ENCODE assay signal across 15 mouse cellular contexts in the genomic region with DNA sequence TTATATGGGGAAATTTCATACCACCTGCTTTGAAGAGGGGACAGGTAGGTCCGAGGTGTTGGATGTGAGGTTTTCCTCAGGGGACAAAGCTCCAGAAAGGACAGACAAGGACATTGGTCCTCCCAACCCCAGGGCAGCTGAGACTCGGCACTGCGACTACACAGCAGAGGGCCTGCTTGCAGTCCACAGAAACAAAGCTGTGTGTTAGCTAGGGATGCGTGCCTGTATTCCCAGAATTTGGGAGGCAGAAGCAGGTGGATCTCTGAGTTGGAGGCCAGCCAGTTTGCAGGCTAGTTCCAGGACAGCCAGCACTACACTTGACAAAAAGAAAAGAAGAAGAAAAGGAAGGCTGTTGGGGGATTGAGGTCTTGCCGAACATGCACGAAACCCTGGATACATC.
"Had no signal": no experiment of that assay in that cellular context is flagged by ENCODE, and none has a peak within 500 bp of the region (broad histone marks: within the 10 kb centered on the region; RNA-seq: fewer than 3 reads in every experiment).

No protein-coding gene starts in this region.

- ATAC-seq: midbrain, embryonic 13.5 days; midbrain, embryonic 15.5 days had no signal

- H3K4me3 ChIP-seq: megakaryocyte, embryonic 14.5 days; midbrain, embryonic 13.5 days; midbrain, embryonic 15.5 days; myocyte; neural tube, embryonic 13.5 days; neural tube, embryonic 15.5 days; stomach, embryonic 15.5 days had no signal

- DNase-seq: lung, adult 18-20 months; lung, embryonic 14.5 days; lung, postnatal 10 days; lung, postnatal 4 days; right cerebral cortex, postnatal 14 days had no signal

- H3K36me3 ChIP-seq: stomach, embryonic 15.5 days had no signal

- H3K9ac ChIP-seq: liver, embryonic 14.5 days; lung, embryonic 14.5 days; midbrain, embryonic 13.5 days; midbrain, embryonic 15.5 days; neural tube, embryonic 13.5 days; neural tube, embryonic 15.5 days; stomach, embryonic 15.5 days had no signal

- H3K4me2 ChIP-seq: lung, embryonic 14.5 days; midbrain, embryonic 11.5 days; midbrain, embryonic 13.5 days; midbrain, embryonic 15.5 days; neural tube, embryonic 13.5 days; neural tube, embryonic 15.5 days; stomach, embryonic 15.5 days had no signal

- H3K27ac ChIP-seq: liver, embryonic 14.5 days; midbrain, embryonic 13.5 days; midbrain, embryonic 15.5 days; neural tube, embryonic 13.5 days; stomach, embryonic 15.5 days; stomach, postnatal 0 days had no signal

- H3K9me3 ChIP-seq: megakaryocyte, embryonic 14.5 days; midbrain, embryonic 13.5 days; midbrain, embryonic 15.5 days; neural tube, embryonic 13.5 days; neural tube, embryonic 15.5 days; stomach, embryonic 15.5 days had no signal

- H3K27me3 ChIP-seq: midbrain, embryonic 13.5 days; midbrain, embryonic 15.5 days; neural tube, embryonic 13.5 days; neural tube, embryonic 15.5 days; stomach, embryonic 15.5 days had no signal

- H3K4me1 ChIP-seq: midbrain, embryonic 13.5 days; midbrain, embryonic 15.5 days; stomach, embryonic 15.5 days had no signal
